Mouse (Mus musculus) v-Abl transformed pro-B cells (cell line): ENCODE measurements around the gene Pdia5.

Experiments used
- in situ Hi-C, 2 experiments: fragments of 400-800 bp; cut with MboI; formaldehyde crosslinking; loops; one replicate each; pipeline ENCODE4 v1.15.1; 2025; ENCODE audit not compliant: unreplicated experiment in 2 of 2

Gene Pdia5

DNA sequence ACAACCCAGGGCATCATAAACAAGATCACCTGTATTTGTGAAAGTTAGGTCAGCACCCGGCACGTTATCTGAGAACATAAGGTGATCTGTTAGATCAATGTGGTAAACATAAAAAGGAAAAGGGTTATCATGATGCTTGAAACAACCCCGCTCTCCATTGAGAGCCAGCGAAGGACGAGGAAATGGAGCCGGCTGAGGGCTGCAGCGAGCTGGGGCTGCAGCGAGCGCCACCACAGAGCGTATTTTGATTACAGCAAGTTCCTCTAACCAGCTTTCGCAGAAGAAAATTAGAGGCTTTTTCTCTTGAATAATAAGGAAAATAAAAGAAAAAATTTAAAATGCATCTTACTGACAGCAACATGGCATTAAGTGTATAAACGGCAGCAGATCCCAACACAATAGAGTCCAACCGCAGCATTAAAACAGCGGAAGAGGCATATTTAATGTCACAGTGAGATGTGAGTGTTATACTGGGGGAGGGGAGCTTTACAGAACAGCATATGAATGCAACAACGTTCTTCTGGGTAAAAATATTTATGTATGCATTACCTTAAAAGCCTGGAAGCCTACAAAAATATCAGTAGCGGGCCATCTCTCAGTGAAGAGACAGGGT lies 40.5 kb downstream of the Pdia5 start:
- in situ Hi-C loops = no loop called here

DNA sequence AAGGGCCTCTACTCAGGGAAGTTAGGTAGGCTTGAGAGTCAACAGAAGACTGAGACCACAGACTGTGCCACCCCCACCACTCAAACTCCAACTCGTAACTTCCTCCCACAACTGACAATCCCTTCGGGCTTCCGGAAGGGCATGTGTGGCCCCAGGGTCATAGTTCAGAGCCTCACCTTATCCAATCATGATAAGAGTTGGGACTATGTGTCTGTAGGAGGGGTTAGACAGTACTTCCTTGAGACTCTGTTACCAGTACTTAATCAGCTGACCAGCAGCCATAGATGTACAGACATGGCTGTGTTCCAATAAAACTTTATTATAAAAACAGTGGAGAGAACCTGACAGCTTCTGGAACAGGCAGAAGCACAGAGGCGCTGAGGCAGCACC lies 48.7 kb downstream of the Pdia5 start:
- in situ Hi-C loops = no loop called here

DNA sequence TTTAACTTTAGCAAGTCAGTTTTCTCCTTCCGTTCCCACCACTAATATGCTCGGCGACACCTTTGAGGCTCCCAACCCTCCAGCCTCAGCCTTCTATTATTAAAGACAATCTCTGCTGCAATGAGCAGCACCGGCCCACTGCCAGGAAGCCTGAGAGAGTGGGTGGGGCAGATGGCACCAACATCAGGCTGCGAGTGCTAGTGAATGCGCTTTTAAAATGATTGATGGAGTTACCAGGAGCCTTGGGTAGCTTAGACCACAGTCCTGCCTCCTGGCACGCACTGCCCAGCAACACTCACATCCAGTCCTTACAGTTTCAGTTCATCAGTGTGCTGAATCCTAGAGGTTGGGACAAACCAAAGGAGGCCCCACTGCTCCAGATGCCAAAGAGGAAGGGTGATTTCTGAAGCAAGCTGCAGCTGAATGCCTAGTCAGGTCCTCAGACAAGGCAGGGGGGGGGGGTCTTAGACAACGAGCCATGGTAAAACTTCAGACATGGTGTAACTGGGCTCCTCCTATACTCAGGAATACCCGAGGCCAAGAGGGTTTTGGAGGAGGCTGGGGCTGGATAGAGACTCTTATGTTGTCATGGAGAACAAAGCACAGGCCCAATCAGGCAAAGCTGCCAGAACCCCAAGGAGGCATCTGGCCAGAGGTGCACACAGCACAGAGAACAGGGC lies 49.2 kb downstream of the Pdia5 start:
- in situ Hi-C loops = no loop called here

DNA sequence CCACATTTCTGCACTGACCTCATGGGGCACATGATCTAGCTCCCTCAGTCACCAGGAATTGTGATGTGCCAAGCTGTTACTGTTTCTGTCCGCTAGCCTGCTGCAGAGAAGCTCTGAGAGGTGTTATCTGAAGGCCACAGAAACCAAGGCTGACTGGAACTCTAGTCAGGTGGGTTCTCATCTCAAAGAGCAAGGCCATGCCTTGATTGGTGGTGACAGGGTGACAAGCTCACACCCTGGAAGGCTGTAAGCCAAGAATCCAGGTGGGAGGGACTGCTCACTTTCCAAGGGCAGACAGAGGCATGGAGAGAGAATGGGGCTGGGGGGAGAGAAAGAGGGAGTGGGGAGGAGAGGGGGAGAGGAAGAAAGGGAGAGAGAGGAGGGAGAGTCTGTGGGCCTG lies 51.6 kb downstream of the Pdia5 start:
- in situ Hi-C loops = no loop called here

DNA sequence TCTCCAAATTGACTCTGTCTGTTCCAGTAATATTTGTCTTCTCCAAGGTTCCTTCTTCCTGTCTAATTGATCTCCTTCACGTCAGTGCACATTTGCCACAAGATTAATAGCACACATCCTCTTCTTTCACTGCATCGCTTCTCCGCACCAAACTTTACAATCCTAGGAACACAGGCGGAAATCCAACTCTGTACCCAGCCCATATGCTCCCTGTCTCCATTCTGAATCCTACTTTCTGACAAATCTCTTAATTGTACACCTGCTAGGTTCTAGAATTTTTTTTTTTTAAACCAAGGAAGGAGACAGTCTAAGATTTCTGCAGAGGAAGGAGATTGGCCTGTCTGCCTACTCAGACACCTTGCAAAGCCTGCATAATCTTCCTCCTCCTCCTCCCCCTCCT lies 59.1 kb downstream of the Pdia5 start:
- in situ Hi-C loops = no loop called here

DNA sequence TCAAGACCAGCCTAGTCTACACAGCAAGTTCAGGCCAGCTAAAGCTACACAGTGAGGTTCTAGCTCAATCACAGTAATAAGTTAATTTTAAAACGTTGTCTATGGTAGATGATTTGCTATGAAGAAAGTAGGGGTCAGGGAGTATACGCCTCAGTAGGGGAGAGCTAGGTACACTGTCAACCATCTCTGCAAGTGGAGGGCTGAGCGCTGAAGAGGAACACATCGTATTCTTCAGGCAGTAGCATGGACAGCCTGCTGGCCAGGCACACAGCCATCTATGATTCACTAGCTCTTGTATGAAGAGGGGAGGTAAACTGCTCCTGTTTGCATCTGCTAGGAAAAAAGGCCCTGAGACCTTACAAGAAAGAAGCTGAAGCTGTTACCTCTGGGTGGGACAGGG lies 65.7 kb downstream of the Pdia5 start:
- in situ Hi-C loops = no loop called here

DNA sequence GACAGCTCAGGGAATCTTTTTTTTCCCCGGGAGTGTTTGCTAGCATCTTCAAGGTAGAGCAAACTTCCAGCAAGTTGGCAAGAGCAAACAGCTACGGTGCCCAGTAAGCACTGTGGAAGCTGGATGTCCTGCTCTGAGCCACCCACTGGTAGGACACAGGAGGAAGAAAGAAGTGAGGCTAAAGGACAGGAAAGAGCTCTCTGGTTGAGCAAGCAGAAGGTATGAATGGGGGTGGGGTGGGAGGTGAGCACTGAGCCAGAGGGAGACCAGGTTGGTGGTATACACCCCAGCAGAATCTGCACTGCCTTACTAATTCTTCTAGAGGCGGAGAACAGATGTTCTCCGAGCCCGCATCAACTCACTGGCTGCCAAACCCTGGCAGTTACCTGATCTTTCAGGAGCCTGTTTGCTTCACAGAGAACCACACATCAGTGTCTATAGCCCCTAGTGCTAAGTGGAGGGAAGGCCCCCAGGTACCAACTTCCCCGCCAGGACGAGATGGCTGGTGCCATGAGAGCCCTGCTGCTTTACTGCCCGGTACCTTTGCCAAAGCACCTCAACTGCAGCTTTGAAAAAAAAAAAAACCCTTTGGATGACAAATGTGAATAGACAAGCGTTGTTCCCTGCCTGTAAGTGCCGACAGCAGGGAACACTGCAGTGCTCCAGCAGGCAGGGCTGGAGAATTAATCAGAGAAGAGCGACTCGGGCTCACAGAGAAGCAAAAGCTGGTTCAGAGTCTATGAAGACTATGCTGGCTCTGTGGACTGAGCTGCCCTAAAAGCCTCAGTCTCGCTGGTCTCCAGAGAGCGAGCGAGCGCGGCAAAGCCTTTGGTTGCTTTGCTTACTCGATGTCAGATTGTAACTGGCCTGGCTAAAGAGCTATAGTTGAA lies 67.2 kb downstream of the Pdia5 start:
- in situ Hi-C loops = no loop called here

DNA sequence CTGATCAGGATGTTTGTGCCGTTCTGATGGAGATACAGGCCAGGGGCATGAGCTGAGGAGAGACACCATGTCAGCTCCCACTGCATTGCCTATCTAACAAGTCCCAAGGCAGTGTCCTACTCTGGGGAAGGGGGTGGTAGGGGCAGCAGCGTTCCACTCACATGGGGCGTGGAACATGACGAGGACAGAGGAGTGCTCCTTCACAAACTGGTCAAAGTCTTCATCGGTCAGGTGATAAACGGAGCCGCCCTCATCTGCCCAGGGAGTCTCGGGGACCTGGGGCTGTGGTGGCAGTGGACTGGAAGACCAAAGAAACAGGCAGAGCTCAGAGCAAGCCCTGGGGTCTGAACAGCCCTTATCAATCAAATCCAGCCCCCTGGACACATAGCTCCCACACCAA lies 68.0 kb downstream of the Pdia5 start:
- in situ Hi-C loops = no loop called here

DNA sequence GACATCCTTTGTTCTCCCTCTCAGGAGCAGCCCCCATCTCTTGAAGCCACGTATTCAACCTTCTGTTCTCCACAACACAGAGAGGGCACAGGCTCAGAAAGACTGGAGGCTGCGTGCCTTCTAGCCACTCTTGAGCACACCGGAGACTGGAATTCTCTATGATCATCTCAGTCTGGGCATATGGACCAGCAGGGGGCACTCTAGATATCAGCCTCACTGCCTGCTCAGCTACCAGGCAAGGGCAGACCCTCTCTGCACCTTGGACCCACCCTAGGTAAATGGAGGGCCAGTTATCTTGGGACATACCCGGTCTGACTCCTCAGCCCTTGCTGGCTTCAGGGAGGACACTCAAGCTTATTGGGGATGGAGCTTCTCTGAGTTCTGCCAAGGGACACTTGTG lies 68.5 kb downstream of the Pdia5 start:
- in situ Hi-C loops = no loop called here

DNA sequence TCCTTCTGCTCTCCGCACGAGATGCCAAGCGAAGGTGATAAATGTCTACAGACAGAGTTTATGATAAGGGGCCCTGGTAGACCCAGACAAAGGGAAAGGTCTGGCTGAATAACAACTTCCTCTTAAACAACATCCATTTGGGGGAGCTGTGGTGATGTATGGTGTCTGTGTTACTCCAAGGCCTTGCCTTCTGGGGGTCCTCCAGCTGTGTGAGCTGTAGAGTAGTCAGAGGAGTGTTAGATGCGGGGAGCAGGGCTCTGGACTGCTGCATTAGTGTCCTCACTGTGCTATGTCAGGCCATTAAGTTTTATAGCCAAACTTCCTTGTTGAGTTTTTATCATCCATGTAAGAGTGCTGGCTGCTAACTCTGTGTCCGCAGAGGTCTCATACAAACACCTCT lies 76.1 kb downstream of the Pdia5 start:
- in situ Hi-C loops = no loop called here

DNA sequence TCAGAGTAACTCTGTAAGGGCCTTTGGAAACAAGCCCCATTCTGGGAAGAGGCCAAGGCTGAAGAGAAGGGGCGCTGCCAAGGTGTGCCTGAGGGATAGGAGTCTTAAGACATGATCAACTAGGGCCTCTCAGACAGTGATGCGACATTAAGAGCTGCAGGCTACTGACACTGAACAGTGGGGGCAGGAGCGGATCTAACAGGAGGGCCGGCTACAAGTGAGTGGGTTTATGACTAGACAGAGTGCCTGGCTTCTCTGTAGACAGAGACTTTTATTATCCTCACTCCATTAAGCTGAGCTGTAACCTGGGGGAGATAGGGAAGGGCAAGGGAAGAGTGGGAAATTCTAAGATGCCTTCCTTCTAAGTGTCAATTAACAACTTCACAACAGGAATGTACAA lies 84.0 kb downstream of the Pdia5 start:
- in situ Hi-C loops = no loop called here

DNA sequence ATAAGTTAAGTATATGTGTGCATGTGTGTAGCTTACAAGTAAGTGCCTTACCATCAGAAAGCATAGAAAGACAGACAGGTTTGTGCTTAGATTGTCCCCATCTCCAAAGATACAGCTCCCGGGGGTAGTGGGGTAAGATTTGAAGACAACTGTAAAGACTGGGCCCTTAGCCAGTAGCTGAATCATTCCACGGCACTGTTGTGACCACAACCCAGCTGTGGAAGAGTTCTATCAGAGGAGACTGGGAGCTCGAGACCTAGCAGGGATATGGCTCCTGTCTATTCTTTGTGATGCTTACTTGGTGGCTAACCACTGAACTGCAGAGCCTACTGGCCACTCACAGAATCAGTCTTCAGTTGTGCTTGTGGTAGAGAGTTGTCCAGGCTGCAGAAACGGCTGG lies 84.5 kb downstream of the Pdia5 start:
- in situ Hi-C loops = no loop called here

DNA sequence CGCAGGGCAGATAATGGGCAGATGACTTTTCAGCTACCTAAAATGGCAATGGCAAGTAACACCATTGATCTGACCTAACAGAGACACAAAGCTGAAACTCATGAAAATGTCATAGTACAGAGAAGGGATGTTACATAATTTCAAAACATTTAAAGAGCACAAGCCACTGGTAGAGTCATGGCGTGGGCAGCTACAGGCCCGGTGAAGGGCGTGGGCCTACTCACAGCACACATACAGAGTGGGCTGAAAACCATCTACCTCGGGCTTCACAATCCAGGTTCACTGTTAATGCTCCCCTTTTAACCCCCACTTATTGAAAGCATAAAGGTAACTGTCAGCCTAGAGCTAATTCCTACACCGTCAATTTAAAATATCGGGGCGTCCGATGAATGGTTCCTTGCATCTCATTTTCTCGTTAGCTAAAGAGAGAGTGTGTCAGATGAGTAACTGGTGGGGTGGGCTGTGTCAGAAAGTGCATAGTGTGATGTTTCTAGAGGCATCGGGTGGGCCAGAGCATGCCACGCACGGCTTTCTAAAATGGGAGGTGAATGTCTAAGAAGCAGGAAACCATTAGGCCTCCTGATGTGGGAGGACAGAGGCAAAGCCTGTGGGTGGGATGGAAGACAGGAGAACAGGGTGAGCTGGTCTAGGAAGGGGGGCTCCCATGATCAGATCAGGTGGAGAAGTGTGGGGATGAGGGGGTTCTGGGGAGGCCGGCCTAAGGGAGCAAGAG lies 85.2 kb downstream of the Pdia5 start:
- in situ Hi-C loops = no loop called here

DNA sequence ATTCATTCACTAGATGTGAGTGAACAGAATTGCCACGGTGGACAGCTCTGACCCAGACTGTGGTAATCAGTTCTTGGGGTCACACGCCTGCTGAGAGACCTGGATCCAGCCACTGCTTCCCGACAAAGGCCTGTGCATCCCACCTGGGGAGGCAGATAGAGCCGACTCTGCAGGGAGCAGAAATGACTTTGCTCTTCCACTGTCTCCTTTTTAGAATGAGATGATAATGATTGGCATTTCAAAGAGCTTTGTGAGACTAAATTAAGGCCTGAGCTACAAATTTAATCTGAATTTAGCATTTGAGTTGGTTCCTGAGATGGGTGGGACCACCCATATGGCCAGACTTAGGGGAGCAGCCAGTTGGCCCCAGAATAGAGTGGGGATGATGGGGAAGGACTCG lies 85.8 kb downstream of the Pdia5 start:
- in situ Hi-C loops = no loop called here

DNA sequence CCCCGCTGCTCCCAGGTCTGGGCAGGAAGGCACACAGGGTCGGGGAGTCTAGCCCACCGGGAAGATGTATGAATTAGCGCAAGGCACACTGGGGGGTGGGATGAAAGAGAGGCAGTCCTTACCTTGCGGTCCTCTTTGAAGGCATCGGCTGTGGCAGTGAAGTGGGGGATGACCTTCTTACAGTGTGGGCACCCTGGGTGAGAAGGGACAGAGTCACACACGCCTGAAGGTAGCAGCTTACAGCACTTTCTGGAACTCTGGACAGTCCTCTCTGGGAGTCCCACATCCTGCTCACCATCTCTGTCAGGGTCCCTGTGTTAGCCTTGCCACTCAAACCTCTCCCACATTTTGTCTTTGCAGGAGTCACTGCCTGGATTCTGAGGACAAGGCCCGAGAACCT lies 86.8 kb downstream of the Pdia5 start:
- in situ Hi-C loops = no loop called here

DNA sequence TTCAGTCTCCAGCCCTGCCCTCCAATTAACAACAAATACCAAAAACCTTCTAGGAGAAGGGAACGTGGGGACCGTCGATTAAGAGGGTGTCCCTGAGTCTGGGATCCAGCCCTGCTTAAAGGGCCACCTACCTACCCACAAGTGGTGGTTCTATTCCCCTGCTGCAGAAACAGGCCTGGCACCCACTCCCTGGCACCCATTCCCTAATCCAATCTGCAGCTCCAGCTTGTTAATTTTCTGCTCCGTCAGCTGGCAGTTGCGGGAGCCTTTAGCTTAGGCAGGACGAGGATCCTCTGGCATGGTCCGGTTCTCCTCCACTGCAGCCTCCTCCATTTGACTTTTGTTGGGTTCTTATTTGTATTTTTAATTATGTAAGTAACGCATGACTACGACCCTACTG lies 87.3 kb downstream of the Pdia5 start:
- in situ Hi-C loops = no loop called here

DNA sequence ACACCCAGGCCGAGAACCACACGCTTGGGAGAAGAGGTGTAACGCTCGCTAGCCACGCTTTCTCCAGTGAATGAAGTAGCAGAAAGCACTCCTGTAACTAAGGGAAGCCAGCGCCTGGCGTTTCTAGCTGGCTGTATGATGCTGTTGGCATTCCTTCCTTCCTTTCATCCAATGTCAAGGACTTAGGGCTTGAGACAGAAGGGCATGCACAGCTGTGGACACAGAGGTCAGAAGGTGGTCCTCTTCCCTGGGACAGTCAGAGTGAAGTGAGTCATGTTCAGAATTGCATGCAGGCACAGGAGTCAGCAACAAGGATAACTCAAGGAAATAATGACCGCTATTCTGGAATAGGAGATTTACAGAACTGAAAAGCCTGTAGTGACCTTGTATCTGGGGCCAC lies 97.9 kb downstream of the Pdia5 start:
- in situ Hi-C loops = no loop called here

DNA sequence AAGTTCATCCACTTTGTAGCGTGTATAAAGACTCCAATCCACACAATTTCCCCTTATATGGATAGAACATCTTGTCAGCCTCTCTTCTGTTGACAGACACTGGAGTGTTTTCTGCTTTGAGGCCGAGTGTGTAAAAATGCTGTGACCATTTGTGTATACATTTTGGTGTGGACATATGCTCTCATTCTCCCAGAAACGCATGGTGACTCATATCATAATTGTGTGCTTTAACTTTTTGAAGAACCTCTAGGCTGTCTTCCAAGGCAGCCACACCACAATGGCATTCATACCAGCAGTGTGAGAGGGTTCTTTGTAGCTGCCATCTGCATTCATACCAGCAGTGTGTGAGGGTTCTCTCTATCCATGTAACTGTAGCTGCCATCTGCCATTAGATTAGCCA lies 105.0 kb downstream of the Pdia5 start:
- in situ Hi-C loops = no loop called here

DNA sequence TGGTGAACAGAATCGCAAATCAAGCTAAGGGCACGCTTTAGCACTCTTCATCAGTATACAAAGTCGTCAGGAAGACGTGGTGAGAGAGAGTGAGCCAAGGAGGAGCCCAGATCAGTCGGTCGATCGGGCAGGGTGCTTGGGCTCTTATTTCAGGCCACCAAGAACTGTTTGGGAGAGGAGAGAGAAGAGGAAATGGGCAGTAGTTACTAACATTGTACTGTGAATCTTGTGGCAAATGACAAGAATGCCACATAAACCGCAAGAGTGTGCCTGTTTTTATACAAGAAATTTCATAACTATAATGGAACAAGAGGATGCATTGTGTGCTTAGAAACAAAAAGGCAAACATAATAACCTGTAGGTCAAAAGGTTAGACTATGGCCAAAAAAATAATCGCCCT lies 110.6 kb downstream of the Pdia5 start:
- in situ Hi-C loops = no loop called here

DNA sequence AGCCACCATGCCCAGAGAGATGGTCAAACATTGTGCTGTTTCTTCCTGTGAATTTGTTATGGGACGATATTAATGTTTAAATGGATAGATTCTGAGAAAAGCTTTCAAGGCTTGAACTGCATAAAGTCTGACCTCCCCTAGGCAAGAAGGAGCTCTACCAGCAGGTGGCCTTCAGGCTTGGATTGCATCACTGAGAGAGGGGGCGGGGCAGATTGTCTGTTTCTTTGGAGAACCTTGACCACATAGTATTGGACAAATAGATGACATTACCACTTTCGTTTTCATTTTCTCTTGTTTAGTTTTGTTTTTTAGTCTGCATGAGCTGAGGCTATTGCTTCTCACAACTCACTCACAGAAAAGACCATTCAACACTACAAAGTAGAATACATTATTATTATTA lies 111.3 kb downstream of the Pdia5 start:
- in situ Hi-C loops = no loop called here

DNA sequence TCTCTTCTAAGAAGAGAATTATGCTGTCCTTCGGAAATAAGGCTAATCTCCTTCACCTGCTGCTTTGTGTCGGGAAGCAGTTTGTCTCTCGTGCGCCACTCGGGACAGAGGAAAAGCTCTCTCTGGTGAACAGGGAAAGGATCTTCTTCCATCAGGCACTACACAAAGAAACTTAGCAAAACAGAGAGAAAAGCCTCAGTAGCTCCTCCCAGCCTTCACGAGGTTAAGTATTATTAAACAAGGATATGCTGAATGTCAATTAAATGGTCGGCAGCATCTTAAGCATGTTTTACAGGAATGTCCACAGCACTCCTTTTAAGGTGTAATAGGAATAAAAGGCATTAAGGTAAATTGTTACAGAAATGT lies 126.6 kb downstream of the Pdia5 start:
- in situ Hi-C loops = loop anchor here (25.0 kb wide), 5 partner anchors 448 to 1648 kb away; partner anchors contain the start of genes Parp14 (in 1 of the 2) and Polq (in 1 of the 2)
